Mouse (Mus musculus) pancreas, adult 10 weeks (tissue): ENCODE measurements around the gene Fam117a. TPM values are rescaled to one million over a fixed set of nuclear protein-coding genes. Genes with fewer than 3 reads are reported as not detected.

ENCODE experiments used
- polyA plus RNA-seq: library from polyadenylated mRNA; stranded (reverse); fragments of 350-450 nt; fragmentation: Illumina TruSeq; extraction: RNeasy Lipid Tissue Mini Kit (QIAGEN cat#74804); gene quantifications from one replicate; pipeline ENCODE4 v1.2.3, GENCODE M21; 2015; ENCODE audit warnings: low read depth, low replicate concordance; ENCODE audit not compliant: insufficient read depth

Gene Fam117a
- 8.7 TPM for polyA plus RNA-seq

GRCm38 (mm10) chr11:95336568-95337128 is at the start of gene Fam117a:
Fam117a (plus strand) TSS chr11:95337018.

DNA sequence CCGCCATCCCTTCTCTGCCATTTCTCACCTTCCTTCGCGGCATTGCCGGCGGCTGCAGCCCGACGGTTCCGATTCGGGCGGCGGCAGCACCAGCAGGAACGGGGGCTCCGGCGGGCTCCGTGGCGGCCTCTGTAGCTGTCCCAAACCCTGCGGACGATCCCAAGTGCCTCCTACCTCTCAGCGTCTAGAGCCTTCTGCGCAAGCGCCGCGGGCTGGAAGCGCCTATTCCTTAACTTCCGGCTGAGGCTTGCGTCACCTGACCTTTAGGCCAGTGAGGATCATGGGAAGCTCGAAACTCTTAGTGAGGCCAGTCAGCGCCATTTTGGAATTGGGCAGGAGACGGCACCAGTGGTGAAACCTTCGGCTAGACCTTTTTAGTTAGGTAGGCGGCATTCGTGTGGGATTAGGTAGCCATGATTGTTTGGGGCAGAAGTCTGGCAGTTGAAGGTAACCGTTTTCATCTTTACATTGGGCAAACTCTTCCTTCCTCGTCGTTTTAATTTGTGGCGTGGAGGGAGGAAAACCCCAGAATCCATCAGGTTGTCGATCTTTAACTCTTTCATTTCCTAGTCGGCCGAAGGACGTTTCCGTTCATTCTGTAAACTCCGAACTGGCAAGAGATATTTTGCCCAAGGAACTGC is 26.7 kb upstream of the Fam117a start, which contains the start of gene Kat7:
TSS of gene Kat7 (minus strand) at position 240 of the 641 bp plus-strand sequence.

DNA sequence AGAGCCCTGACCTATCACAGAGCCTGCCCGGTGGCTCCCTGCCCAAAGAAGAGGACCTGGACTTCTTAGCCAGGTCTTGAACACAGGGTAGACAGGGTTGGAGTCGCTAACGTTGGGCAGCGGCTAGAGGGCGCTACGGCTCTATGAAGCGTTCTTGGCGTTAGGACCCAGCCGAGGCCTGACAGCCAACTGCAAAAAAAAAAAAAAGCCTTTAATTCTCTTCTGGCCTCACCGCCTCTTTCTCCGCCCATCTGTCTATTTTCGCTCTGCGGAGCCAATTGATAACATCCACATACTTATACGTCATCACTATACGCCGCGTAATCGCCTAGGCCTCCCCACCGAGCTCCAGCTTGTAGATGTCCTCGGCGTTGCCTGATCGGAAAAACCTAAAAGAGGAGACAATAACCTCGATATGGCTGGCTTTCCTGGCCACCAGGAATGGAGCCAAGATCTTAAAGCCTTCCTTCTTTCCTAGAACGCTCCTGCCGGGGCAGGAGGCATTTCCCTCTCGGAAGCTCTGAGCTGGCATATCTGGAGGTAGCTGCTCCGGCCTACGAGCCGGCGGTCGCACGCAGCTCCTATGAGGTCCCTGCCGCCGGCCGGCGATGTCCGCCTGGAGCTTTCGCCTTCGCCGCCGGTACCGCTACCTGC is 47.6 kb downstream of the Fam117a start, which contains the start of gene Slc35b1:
TSS of gene Slc35b1 (plus strand) at position 374 of the 654 bp plus-strand sequence.

GRCm38 (mm10) chr11:95413641-95414535 is 77.1 kb downstream of the Fam117a start, which contains the start of gene Spop:
Spop (plus strand) TSS chr11:95414080.

Other genes starting within 250 kb of the Fam117a start
- not detected for gene Dlx3, start 216.9 kb upstream of the Fam117a start, polyA plus RNA-seq
- not detected for gene Dlx4, start 190.8 kb upstream of the Fam117a start, polyA plus RNA-seq
- gene Tac4, start 75.5 kb upstream of the Fam117a start, polyA plus RNA-seq = not detected
- 8.1 TPM for gene Kat7, start 26.8 kb upstream of the Fam117a start, polyA plus RNA-seq
- 34.2 TPM for gene Slc35b1, start 47.7 kb downstream of the Fam117a start, polyA plus RNA-seq
- 31.2 TPM for gene Spop, start 77.1 kb downstream of the Fam117a start, polyA plus RNA-seq
- gene Nxph3, start 177.6 kb downstream of the Fam117a start, polyA plus RNA-seq = not detected